Mouse (Mus musculus) activated CD4-positive, CD25-positive, alpha-beta regulatory T cell, adult 4 months (primary cell): ENCODE data around the gene Rnf168. TPM values are rescaled to one million over a fixed set of nuclear protein-coding genes. Genes with fewer than 3 reads are reported as not detected.
"Not testable (repeated sequence)": the region's sequence is repeated elsewhere in the genome, so short reads cannot be mapped to it uniquely, and the experiment has no call there.

Source experiments
- ATAC-seq: one replicate; pipeline ENCODE4 v1.8.0; 2017
- polyA plus RNA-seq, 2 experiments: library from polyadenylated mRNA; unstranded; fragments of 100-300 nt; shearing (Covaris generic); gene quantifications; one replicate each; pipeline ENCODE4 v1.2.1; 2017

The Rnf168 gene
- 10 to 100 TPM; 10.1 to 12.7 TPM for polyA plus RNA-seq

DNA sequence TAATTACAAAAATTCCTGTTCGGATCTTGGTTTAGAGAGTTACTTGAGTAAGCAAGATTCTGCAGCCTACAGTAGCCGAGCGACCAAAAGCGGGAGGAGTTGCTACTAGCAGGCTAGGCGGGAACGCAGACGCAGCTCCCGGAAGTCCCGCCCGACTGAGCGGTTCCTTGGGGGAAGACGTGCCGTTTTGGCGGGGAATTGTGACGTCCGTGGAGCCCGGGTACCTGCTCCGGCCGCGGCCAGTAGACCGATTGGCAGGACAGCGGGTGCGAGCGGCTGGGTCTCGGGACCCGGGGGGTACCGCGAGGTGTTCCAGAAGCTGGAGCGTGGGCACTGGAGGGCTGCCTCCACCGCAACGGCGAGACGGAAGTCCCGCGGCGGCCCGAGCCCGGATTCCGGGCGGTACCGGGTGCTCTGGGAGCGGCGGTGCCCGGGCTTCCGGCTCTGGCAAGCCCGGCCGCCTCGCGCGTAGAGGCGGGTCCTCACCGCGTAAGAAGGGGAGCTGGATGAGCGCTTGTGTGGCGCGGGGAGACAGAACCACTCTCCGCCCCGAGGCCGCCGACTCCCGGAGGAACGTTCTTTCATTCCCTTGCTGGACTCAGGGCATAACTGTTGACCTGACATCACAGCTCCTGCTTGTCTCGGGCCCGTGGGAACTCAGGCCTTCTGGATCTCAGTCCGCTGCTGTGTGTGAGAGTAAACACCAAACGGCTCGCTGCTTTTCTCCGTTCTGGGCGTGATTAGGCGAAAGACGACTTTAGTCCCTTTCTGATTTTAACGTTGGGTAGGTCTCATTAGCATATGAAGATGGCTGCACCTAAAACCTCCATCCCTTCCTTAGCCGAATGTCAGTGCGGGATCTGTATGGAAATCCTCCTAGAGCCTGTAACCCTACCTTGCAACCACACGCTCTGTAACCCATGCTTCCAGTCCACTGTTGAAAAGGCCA, at the start of gene Rnf168:
TSS of gene Rnf168 (plus strand) at position 152 of the 949 bp plus-strand sequence.
- ATAC-seq = peak; percentile 84

DNA sequence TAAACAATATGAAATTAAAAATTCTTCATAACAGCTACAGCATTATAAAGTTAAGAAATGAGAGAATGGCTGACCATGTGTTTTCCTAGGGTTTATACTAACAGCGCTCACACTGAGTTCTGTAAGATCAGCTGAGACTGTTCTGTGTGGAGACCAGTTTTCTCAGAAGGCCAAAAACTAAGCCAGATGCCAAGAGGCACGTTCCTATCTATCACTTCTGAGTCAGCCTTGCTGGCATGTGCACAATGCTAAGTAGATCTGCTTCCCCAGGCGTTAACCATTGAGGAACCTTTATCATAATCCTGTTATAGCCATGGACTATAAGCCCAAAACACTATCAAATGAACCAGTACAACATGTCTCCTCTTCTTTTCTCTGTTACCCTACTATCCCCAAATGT, 45.2 kb upstream of the Rnf168 start:
- not testable (repeated sequence) for ATAC-seq

DNA sequence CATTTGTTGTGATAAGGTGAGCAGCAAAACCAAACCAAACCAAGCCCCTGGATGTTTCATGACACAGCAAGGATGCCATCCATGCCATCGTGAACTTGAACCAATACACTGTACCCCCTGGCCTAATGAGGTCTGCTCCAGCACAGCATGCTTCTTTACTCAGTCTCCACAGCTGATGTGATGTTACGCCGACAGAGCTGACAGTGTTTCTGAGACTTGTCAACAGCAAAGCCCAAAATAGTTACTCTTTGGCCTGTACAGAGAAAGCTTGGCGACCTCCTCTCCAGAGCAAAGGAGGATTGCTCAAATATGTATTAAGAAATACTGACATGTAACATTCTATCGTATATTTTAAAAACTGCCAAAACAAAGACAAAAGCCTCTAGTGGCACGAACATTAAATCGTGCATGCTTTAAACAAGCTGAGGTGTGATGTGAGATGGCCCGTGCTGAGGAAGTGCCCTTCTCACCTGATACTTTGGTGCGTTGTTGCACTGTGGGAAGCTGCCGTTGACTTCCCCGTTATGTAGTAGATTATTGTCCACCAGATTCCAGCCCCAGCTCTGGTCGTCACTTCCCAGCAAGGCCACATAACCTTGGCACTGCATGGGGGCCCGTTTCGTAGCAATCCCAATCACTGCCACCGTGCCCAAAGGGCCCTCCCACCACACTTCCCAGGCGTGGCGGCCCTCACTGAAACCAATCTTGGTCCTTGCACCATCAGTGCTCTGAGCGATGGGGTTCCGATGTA, 39.2 kb upstream of the Rnf168 start:
- ATAC-seq = no peak

DNA sequence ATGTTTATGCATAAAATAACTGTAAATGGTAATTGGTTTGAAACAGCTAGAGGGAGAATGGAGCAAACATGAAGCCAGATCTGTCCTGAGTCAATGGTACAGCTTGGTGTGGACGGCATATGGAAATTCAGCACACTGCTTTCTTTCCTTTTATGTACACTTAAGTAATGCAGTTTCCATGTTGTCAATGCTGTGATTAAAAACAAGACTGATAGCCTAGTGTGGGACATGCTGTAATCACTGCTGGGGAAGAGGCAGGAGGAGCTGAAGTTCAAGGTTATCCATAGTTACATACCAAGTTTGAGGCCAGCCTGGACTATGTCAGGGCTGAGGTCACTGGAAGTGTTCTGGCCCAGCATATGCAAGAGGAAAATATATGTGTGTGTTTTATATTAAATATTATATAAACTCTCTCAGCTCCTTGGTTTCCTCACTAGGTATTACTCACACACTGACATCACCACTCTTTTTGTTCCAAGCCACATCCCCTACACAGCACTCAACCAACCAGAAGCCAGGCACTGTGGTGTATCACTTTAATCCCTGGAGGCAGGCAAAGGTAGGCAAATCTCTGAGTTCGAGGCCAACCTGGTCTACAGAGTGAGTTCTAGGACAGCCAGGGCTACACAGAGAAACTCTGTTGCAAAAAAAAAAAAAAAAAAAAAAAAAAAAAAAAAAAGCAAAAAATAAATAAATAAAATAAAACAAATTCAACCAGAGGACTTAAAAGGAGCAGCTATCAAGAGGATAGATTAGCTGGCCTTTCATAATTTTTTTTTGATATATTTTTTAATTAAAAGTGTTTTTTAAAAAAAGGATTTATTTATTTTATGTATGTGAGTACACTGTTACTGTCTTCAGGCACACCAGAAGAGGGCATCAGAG, 37.6 kb upstream of the Rnf168 start:
- ATAC-seq = no peak

DNA sequence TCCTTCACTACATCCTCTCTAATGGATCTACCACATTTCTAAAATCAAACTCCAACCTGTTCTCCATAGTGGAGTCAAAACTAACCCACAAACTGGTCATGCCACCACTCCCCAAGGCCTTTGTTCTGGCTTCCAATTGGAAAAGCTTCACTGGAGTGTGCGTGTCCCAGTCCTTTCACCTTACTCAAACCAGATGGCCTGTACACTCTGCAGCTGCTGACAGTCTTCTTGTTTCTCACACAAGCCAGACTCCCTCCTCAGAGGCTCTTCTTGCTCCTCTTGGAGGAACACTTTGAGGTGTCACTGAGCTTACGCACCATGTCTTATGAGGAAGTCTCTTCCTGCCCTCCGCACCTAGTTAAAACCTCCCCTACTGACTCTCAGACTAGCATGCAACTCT, 33.4 kb upstream of the Rnf168 start:
- ATAC-seq = no peak

DNA sequence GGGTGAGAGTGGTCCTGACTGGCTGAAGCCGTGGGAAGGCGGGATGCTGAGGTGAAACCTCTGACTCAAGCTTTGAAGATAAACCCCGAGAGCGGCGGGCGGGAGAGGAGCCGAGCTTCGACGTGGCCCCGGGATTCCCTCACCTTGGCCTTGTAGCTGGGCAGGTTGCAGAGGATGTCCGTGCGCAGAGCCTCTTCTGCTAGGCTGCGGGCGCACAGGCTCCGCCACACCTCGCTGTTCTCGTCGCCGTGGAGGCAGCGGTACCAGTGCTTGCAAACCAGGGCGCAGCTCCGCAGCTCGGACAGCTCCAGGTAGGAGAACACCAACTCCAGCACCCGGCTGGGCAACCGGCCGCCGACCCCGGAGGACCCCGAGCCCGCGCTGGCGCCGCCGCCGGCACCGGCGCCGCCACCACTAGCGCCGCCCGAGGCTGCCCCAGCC, 30.9 kb upstream of the Rnf168 start:
- ATAC-seq = peak; percentile 42

DNA sequence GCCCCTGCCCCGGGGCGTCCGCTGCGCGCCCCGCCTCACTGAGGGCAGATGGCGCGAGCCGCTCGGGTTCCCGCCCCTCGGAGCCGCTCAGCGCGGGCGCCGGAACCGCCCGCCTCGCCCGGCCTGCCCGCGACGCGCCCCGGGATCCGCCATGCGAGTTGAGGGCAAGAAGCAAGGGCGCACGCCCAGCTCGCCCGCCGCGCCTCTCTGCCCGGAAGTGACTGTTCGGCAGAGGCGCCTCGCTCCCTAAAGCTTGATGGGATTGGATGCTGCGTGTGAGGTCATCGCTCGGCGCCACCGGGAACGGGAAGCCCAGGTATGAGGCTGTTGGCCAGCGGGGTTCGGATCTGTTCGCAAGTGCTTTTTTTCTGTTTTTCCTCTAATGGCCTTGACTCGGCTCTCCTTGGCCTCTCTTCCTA, 30.3 kb upstream of the Rnf168 start, which contains the start of the genes Fbxo45 and Wdr53:
TSS of gene Fbxo45 (minus strand) at position 207 of the 419 bp plus-strand sequence.
TSS of gene Wdr53 (plus strand) at position 276 of the 419 bp plus-strand sequence.
- ATAC-seq = peak; percentile 94

DNA sequence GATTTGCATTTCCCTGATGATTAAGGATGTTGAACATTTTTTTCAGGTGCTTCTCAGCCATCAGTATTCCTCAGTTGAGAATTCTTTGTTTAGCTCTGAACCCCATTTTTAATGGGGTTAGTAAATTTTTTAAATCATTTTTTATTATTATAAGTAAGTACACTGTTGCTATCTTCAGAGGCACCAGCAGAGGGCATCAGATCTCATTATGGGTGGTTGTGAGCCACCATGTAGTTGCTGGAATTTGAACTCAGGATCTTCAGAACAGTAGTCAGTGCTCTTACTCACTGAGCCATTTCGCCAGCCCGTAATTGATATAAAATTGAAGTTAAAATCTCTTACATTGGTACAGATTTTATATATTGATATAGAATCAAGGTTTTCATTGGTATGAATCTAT, 13.0 kb upstream of the Rnf168 start:
- not testable (repeated sequence) for ATAC-seq

DNA sequence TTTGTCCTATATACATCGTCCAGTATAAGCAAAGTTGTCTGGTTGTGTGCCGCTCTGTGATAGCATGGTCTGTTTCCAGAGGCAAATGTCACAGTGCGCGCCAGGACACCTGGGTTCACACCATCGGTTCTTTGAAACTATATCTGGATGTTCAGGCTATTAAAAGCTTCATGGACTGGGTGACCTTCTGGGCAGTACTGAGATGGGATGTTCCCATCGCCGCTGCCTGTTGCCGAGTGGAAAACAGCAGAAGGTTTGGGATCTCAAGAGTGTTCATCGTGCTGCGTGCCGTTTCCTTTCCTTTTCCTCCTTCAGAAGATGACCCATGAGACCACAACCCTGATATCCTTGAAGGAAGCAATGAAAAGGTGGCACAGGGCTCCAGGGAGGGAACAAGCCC, 6.0 kb upstream of the Rnf168 start, which contains the start of gene Smco1:
TSS of gene Smco1 (plus strand) at position 178 of the 400 bp plus-strand sequence.
- no peak for ATAC-seq

DNA sequence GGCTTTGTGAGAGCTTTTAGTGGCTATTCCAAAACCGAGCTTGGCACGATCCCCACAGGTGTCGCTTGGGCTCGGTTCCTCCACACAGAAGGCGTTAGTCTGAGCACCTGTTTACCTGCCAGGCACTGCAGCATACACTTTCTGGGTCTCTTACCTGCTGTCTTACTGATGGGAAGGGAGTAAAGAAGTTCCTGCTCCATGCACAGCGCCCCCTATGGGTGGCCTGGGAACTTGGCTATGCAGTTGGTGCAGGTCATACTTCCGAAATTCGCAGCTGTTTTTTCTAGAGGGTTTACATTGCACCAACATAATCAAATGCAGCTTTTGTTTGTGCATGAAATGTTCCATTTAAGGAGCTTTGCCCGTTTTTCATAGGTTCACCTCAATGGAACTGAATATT, 3.9 kb upstream of the Rnf168 start:
- no peak for ATAC-seq

DNA sequence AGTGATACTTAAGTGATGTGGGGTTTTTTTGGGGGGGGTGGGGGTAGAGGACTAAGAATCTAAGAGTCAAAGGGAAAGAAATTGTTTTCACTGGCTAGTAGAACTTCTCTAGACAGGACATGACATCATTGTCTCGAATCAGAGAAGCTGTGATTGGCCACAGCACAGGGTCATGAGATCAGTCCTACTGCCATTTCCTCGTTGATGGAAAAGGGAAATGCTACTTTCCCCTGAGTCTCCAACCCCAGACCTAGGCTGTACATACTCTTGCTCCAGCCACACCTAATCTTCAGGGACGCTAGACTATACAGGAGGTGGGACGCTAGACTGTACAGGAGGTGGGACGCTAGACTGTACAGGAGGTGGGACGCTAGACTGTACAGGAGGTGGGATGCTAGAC, 2.2 kb upstream of the Rnf168 start:
- ATAC-seq = no peak

DNA sequence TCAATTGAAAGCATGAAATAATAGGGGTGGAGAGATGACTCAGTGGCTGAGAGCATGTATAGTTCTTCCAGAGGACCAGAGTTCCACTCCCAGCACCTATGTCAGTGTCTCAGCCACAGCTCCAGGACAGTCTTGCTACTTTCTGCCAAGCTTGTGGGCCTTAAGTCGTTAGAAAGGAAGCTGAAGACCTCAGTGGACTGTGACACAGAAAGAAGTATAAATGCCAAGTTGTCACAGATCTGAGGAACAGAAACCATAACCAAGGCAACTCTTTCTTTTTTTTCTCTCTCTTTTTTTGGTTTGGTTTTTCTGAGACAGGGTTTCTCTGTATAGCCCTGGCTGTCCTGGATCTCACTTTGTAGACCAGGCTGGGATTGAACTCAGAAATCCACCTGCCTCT, 1.4 kb upstream of the Rnf168 start:
- no peak for ATAC-seq

DNA sequence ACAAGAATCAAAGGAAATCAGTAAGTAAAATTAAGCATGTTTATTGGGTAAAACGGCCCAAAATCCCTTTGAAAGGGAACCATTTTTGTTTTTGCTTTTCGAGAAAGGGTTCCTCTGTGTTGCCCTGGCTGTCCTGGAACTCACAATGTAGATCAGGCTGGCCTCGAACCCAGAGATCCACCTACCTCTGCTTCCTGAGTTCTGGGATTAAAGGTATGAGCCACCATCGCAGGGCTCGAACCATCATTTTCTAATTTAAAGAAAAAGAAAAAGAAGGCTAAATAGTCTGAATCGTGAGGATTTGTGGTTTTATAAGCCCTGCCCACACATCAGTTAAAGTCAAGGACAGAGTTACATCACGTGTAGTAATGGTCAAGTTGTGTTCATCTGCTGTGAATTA, 1.1 kb downstream of the Rnf168 start:
- ATAC-seq = no peak

DNA sequence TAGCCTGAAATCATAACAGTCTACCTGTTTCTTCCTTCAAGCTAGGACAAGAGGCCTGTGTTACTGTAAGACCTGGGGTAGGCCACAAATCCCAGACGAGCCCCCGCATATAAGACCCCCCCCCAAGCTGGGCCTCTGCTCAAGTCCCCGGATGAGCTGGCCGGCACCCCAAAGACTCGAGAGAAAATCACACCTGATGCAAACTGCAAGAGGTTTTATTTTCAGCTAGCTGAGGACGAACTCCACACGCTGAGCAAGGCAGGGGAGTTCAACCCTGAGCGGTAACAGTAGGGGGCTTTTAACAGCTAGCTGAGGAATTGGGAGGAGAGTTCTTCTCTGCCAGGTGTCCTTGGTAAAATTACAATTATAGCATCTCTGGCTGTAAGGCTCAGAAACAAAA, 3.0 kb downstream of the Rnf168 start:
- ATAC-seq = no peak

DNA sequence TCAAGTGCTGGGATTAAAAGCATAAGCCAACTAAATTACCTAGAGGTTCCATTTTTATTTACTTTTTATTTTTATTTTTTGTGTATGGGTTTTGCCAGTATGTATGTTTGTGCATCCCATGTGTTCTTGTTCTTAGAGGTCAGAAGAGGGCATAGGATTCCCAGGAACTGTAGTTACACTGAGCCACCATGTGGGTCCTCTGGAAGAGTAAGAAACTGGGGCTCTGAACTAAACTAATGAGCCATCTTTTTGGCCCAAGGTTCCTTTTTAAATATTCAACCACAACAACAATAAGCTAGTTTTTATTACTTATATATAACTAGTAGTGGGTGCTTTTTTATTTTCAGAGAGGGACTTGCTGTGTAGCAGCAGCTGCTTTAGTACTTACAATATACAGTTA, 5.3 kb downstream of the Rnf168 start:
- no peak for ATAC-seq

DNA sequence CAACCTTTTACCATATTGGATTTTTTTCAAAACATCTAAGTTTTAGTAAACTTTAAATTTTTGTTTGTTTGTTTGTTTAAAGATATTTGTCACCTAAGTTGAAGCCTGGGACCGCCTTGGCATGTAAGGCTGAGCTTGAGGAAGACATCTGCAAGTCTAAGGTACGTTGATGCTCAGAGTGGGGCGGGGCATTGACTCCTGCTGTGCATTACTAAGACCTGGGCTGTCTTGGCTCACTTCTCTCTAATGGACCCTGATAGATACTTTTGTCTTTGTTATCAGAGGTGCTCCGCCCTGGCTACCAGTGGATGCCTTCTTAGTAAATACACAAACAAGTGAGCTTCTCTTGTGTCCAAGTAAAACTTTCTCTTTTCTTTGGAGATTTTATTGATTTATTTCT, 14.6 kb downstream of the Rnf168 start:
- ATAC-seq = no peak

DNA sequence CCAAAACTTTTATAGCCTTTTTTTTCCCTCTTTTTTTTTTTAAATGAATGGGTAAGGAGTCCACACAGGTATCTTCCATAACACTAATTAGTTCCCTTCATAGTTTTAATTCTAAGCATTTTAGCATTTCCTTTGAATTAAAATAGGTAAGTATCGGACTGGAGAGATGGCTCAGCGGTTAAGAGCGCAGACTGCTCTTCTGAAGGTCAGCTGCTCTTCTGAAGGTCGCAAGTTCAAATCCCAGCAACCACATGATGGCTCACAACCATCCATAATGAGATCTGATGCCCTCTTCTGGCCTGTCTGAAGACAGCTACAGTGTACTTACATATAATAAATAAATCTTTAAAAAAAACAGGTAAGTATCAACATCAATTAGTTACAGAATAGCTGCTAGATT, 22.4 kb downstream of the Rnf168 start:
- not testable (repeated sequence) for ATAC-seq

DNA sequence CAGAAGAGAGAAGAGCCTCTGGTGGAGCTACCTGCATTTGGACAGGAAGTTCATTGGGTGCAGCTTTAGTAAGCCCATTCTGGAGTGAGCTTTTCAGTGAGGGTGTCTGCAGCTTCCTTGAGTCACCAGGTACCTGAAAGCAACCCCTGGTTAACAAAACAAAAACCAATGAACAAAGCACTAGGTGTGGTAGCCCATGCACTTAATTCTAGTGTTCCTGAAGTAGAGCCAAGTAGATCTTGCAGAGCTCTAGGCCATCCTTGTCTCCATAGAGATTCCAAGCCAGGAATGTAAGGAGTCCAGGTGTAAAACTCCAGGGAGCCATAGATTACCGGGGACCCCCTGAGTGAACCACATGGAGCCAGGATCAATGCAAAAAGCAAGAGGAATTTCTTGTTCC, 25.8 kb downstream of the Rnf168 start:
- ATAC-seq = no peak

DNA sequence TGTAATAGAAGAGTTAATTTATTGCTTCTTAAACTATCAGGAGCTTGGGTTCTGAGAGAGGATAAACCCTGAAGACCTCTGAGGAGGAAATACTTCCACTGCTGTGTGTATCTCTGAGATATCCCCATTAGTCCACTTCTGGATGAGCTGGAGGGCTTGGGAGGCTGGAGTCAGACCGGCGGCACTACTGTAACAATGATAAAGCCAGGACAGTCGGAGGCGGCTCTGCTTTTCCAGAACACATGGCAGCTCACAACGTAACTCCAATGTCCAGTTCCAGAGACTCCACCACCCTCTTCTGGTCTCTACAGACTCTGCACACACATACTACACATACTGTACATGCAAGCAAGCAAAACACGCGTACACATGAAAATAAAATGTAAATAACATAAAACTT, 26.6 kb downstream of the Rnf168 start:
- ATAC-seq = no peak

DNA sequence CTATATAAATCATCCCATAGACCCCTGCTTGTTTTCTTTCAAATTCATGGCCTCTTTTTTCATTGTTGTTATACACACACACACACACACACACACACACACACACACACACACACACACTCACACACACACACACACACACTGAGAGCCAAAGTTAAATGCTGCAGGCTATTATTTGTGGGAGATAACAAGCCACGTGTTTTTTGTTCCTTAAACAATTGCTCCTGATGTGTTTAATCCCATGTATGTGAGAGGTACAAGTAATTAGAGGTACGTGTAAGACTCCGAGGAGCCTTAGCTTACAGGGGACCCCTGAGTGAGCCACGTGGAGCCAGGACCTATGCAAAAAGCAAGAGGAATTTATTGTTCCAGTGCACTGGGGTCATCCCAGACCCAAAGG, 34.7 kb downstream of the Rnf168 start:
- no peak for ATAC-seq

DNA sequence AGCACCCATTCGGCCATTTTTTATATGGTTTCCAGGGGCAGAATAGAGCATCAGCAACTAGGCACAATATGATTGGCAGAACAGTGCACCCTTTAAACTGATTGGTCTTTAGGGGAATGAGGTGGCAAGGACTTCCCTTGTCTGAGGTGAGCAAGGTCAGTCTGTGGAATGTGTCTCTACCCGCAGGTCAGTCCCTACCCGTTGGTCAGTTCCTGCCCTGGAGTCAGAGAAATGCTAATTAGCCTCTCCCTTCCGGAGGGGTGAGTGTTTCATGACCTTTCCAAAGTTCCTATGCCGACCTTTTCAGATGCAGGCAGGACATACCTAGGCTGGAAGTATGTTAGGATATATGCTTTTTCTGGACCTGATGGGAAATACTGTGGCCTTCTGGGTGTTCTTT, 35.1 kb downstream of the Rnf168 start:
- no peak for ATAC-seq

DNA sequence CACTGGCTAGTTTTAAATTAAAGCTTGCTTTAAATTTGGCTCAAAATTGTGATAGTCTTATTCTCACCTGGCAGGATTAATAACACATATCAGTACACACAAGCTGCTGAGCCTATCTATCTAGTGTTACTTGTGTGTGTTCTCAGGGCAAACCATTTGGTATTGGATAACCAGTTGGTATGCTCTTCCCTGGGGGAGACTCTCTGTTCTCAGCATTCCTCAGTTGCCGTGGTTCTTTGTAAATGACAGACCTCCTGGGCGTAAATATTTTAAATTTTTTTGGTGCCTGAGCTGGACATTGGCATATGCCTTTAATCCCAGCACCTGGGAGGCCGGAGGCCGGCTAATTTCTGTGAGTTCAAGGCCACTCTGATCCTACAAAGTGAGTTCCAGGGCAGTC, 35.6 kb downstream of the Rnf168 start:
- no peak for ATAC-seq
